Mouse (Mus musculus) thymus, adult 2 months (tissue): ENCODE data around the gene Vmn2r11. TPM values are rescaled to one million over a fixed set of nuclear protein-coding genes. Genes with fewer than 3 reads are reported as not detected.
"Not testable (repeated sequence)": the region's sequence is repeated elsewhere in the genome, so short reads cannot be mapped to it uniquely, and the experiment has no call there.

Source experiments
- DNase-seq: peaks from one replicate; pipeline ENCODE4 v3.0.0; 2021
- H3K27ac ChIP-seq: fragments of 200-500 bp; 2 replicates; pipeline ENCODE4 v1.5.1; 2012; ENCODE audit warnings: low read length, control low read depth; ENCODE audit not compliant: control insufficient read depth, insufficient read depth
- H3K27me3 ChIP-seq: fragments of 200-500 bp; 2 replicates; pipeline ENCODE4 v1.6.1; 2012; ENCODE audit warnings: mild to moderate bottlenecking, low read length, moderate library complexity, mixed read lengths; ENCODE audit not compliant: control insufficient read depth, insufficient read depth
- H3K36me3 ChIP-seq: fragments of 200-500 bp; 2 replicates; pipeline ENCODE4 v1.6.1; 2012; ENCODE audit warnings: mild to moderate bottlenecking, low read length, moderate library complexity; ENCODE audit not compliant: control insufficient read depth, insufficient read depth
- H3K4me1 ChIP-seq: fragments of 200-500 bp; replicated peaks from 2 replicates; pipeline ENCODE4 v1.6.1; 2012; ENCODE audit warnings: low read length; ENCODE audit not compliant: control insufficient read depth, insufficient read depth
- H3K4me3 ChIP-seq: fragments of 200-500 bp; 2 replicates; pipeline ENCODE4 v1.5.1; 2012; ENCODE audit warnings: mild to moderate bottlenecking, low read length, control low read depth, moderate library complexity; ENCODE audit not compliant: control insufficient read depth, insufficient read depth
- CTCF ChIP-seq: fragments of 200-500 bp; IDR thresholded peaks from 2 replicates; pipeline ENCODE4 v1.5.1; 2012; ENCODE audit warnings: mild to moderate bottlenecking, control low read depth, low read length, moderate library complexity, borderline replicate concordance; ENCODE audit not compliant: control insufficient read depth, poor library complexity, insufficient read depth; ENCODE audit errors: extremely low read depth
- POLR2A ChIP-seq: fragments of 200-500 bp; IDR thresholded peaks from 2 replicates; pipeline ENCODE4 v1.6.1; 2012; ENCODE audit warnings: mild to moderate bottlenecking, low read length, control low read depth, moderate library complexity; ENCODE audit not compliant: control insufficient read depth, poor library complexity, insufficient read depth; ENCODE audit errors: extremely low read depth
- WGBS: fragments of 180-500 bp; shearing (Covaris S2); methylation state at CpG from one replicate; pipeline ENCODE4 v1.1.7; 2018; 5-methylcytosine and 5-hydroxymethylcytosine counted together
- polyA plus RNA-seq: library from polyadenylated mRNA; depleted of rRNA; stranded (reverse); fragments of >200 nt; gene quantifications from 2 replicates; pipeline ENCODE4 v1.2.3, GENCODE M21; 2012; rRNA removed

Vmn2r11 gene
- polyA plus RNA-seq: not detected in 2 replicates

- H3K4me3 ChIP-seq, H3K27me3 ChIP-seq: not testable (repeated sequence)
- WGBS: 89% methylated on average over 3 of the region's 3 CpGs
Measured at GRCm38 (mm10) chr5:109059469-109059868, at the start of gene Vmn2r11. Gene Vmn2r11, minus strand, starts transcription at chr5:109059569.

GRCm38 (mm10) chr5:109097850-109098249 is 38.5 kb upstream of the Vmn2r11 start, which contains the start of gene Vmn2r12:
Gene Vmn2r12, minus strand, starts transcription at chr5:109097950.
- H3K4me3 ChIP-seq, DNase-seq, H3K36me3 ChIP-seq, H3K4me1 ChIP-seq, H3K27ac ChIP-seq, H3K27me3 ChIP-seq: not testable (repeated sequence)
- 93% methylated on average over 5 of the region's 5 CpGs for WGBS

More at GRCm38 (mm10) chr5:109059469-109059868, at the start of gene Vmn2r11:
- not testable (repeated sequence) for H3K4me1 ChIP-seq, H3K27ac ChIP-seq, DNase-seq, H3K36me3 ChIP-seq

- 83% methylated on average over 3 of the region's 3 CpGs for WGBS
- not testable (repeated sequence) for H3K27me3 ChIP-seq, H3K27ac ChIP-seq, DNase-seq, H3K4me3 ChIP-seq, H3K36me3 ChIP-seq, H3K4me1 ChIP-seq
Measured at GRCm38 (mm10) chr5:109096482-109096881, 37.1 kb upstream of the Vmn2r11 start.

GRCm38 (mm10) chr5:109072016-109072415 is 12.6 kb upstream of the Vmn2r11 start:
- H3K27me3 ChIP-seq, H3K4me3 ChIP-seq: not testable (repeated sequence)

GRCm38 (mm10) chr5:109055286-109055685 is 4.1 kb downstream of the Vmn2r11 start:
- Histone ChIP-seq H3K4me3 (no peak overlapping the region), H3K27ac (no peak overlapping the region), H3K36me3 (no peaks in the 10 kb centered on the region), H3K27me3 (no peaks in the 10 kb centered on the region), H3K4me1 (no peaks in the 10 kb centered on the region)
- WGBS: 86% methylated on average over 1 of the region's 1 CpGs
- no peak for DNase-seq
- TF ChIP-seq POLR2A (no peak), CTCF (no peak)

More at GRCm38 (mm10) chr5:109072016-109072415, 12.6 kb upstream of the Vmn2r11 start:
- not testable (repeated sequence) for H3K27ac ChIP-seq, H3K36me3 ChIP-seq, DNase-seq, H3K4me1 ChIP-seq
- 51% methylated on average over 4 of the region's 4 CpGs for WGBS

GRCm38 (mm10) chr5:109032591-109032990 is 26.8 kb downstream of the Vmn2r11 start:
- Histone ChIP-seq H3K4me3 (no peak overlapping the region), H3K4me1 (no peaks in the 10 kb centered on the region), H3K36me3 (no peaks in the 10 kb centered on the region), H3K27me3 (no peaks in the 10 kb centered on the region), H3K27ac (no peak overlapping the region)
- TF ChIP-seq POLR2A (no peak), CTCF (no peak)
- no peak for DNase-seq

GRCm38 (mm10) chr5:109006427-109006826 is 52.9 kb downstream of the Vmn2r11 start, which contains the start of gene Vmn2r10:
Gene Vmn2r10, minus strand, starts transcription at chr5:109006527.
- H3K27ac ChIP-seq, H3K36me3 ChIP-seq: not testable (repeated sequence)

More at GRCm38 (mm10) chr5:109006427-109006826, 52.9 kb downstream of the Vmn2r11 start, which contains the start of gene Vmn2r10:
- DNase-seq, H3K4me3 ChIP-seq, H3K4me1 ChIP-seq, H3K27me3 ChIP-seq: not testable (repeated sequence)

Other genes with a start within 250 kb of the Vmn2r11 start
- gene Vmn2r9, start 207.0 kb downstream of the Vmn2r11 start, polyA plus RNA-seq: not detected in 2 replicates
- not detected in 2 replicates for gene Vmn2r10, start 53.0 kb downstream of the Vmn2r11 start, polyA plus RNA-seq
- not detected in 2 replicates for gene Vmn2r12, start 38.4 kb upstream of the Vmn2r11 start, polyA plus RNA-seq
- not detected in 2 replicates for gene Vmn2r13, start 132.6 kb upstream of the Vmn2r11 start, polyA plus RNA-seq
- gene Vmn2r14, start 165.1 kb upstream of the Vmn2r11 start, polyA plus RNA-seq: not detected in 2 replicates
- not detected in 2 replicates for gene Vmn2r15, start 238.1 kb upstream of the Vmn2r11 start, polyA plus RNA-seq